Mouse (Mus musculus): Measurements from ENCODE around the gene Fry.

Fry gene

DNA sequence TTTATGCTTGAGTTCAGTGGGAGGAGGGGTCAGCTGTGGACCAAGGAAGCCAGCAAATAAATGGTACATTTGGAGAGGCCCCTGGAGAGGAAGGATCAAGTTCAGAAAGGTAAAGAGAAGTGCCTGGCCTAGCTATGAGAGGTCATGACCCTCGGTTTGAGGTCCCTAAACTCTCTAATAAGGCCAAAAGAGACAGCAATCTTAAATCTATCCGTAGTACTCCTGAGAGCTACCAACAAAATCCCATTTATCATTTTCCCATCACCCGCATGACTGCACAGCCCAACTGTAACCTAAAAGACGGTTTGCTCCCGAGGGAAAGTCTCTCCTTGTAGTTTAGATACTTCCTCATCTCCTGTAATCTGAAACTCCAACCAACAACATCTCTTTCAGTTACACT, 264.0 kb downstream of the Fry start:
- no peak for DNase-seq (ENCODE audit: extremely low read depth, low read depth, low spot score)

DNA sequence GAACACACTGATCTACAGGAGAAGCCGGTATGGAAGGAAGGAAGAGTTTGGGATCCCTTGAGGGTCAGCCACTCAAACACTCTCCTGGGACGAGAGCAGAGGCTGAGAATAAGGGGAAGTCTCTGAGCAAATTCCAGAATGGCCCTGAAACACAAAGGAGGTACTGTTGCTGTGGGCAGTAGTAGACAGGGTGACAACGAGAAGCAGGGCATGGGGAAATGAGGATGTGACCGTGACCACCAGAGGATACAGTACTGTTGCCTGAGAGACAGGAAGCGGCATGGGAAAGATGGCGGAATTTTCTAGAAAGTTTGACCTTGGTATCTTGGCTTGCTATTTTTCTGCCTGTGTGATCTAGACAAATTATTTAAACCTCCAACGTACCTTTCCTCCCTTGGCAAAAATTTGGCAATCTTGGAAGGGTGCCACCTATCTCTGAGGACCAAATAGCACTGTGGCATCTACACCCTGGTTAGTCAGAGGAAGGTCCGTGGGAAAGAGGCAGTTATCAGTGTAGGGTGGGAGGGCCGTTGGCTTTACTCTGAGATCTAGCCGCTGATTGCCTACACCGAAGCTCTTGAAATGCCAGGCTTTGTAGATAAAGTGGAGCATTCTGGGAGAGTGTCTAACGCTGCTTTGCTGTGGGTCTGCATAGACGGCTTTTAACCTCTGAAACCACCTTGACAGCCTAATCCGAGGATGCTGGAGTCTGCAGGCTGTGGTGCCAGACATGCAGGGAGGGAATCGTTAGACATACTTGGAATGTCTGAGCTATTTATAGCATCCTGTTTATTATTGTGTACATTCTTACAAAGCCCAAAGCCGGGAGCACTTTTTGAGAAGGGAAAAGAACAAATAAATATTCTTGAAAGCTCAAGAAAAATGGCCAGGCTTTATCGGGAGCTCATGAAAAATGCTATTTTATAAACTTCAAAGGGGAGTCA, 266.1 kb downstream of the Fry start:
- no peak for DNase-seq (ENCODE audit: extremely low read depth, low read depth, low spot score)

DNA sequence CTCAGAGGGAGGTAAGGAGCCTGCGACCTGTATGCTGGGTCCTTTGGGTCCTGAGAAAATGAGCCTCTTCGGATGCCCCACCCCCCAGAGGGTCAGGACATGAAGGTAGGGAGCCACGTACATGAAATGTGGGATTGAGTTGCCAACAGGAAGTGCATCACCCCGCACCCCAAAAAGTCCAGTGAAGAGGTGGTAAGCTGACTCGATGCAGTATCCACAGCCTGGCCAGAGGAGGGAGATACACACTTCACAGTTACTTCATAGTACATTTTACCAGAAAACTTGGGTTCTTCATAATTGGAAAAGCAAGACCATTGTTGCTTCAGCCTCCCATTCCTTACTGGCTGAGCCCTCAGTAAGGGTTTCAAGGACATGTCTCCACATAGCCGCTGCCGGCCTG, 266.8 kb downstream of the Fry start:
- no peak for DNase-seq (ENCODE audit: extremely low read depth, low read depth, low spot score)

DNA sequence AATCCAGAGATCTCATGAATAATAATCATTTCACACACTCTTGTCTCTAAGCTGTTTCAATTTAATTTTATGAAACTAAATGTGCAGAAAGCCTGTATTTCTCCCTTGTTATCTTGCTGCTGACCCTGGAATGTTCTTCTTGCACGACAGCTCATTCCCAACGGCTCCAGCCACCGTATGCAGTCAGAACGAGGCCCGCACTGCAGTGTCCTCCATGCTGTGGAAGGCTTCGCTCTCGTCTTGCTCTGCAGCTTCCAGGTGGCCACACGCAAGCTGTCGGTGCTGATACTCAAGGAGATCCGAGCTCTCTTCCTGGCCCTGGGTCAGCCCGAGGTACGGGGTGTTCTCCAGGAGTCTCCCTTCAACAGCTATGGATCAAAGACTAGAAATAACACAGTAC, 270.2 kb downstream of the Fry start:
- DNase-seq (ENCODE audit: extremely low read depth, low read depth, low spot score), result no peak

DNA sequence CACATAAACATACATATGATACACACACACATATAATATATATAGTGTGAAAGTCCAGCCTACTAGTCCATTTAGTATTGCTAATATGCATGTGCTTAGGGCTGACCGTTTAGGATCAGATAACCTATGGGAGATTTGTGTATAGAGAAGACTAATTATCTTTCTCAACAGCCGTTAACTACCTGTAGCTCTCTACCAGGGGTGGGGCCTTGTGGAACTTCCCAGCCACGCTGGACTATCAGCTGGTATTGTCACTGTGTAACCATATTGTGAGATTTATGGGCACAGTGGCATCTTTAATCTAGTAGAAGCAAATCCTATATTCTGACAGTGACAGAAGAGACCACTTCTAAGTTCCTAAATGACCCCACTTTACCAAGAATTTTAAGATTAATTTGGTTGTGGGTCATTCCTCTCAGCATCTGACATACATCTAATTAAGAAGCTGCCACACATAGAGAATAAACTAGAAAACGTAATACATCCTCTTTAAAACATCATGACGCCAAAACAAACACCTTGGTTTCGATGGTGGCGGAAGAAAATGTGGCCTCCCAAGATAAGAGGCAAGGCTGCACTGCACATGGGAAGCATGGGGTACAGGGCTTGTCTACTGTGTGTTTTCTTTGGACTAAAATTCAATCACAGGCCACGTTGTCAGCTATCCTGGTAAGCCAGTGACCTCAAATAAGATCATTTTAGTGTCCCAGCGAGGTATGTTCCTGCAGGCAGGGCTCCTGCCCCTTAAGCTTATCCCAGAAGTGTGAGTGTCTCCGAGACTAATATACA, 271.3 kb downstream of the Fry start:
- DNase-seq (ENCODE audit: extremely low read depth, low read depth, low spot score), result no peak

DNA sequence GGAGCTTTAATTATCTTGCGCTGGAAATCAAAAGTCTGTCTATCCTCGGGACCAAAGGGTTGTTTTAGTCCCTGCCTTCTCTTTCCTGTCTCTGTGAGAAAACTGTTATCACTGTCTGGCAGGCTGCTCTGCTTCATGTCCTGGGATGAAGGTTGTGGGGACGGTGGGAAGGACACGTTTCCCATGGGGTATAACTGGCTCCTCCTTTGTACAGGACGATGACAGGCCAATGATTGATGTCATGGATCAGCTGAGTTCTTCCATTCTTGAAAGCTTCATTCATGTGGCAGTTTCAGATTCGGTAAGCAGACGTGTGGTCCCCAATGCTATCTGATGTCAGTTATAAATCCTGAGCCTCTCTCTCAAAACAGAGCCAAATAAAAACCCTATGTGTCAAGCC, 272.0 kb downstream of the Fry start:
- DNase-seq (ENCODE audit: extremely low read depth, low read depth, low spot score), result no peak

DNA sequence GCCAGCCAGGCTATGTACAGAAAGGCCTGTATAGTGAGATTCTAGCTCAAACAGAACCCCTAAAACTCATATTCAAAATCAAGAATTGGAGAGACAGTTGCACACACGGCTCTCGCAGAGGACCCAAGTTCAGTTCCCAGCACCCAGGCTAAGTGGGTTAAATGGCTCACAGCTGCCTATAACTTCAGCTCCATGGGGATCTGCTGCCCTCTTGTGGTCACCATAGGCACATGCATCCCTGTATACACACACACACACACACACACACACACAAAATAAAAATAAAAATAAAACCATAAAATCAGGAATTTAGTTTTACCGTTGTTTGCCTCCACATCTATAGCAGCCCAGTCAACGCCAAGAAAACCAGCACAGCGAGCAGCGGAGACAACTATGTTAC, 276.2 kb downstream of the Fry start:
- DNase-seq (ENCODE audit: extremely low read depth, low read depth, low spot score), result no peak

DNA sequence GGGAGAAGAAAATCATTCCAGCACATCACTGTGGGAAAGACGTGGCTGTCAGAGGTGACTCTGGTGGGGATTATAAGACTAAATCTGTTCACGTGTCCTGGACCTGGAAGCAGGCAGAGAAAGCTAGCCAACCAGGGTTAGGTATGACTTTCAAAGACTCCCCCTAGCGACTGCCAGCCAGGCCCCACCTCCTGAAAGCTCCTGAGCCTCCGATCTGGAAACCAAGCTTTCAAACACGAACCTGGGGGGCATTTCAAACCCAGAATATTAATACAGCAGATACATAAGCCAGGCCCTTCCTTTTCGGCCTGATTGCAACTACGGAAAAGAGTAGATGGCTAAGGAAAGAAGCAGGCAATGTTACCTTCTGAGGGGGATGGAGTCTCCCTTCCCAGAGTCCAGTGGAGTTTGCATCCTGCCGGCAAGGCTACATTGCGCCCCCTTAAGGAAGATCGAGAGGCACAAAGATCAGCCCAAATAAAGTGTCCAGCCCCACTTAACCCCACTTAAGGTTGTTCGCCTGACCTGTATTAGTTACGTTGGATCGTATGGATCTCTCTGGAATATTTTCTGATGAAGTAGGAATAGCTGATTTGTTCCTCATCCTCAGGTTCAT, 284.5 kb downstream of the Fry start:
- DNase-seq (ENCODE audit: extremely low read depth, low read depth, low spot score), result no peak

DNA sequence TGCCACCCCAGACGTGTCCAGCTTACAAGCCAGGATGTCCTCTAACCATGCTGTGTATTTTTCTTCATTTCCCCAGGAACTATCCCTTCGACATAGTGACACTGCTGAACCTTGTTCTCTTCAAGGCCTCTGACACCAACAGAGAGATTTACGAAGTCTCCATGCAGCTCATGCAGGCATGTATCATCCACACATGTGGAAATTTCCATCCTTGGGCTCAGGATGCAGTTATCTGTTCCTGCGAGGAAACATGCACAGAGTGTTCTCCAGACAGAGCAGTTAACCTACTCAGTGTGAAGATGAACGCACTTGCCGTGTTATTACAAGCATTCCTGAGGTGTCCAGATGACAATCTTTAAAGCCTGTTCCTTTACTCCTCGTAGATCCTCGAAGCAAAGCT, 286.4 kb downstream of the Fry start:
- peak; percentile 19 for DNase-seq (ENCODE audit: extremely low read depth, low read depth, low spot score)

DNA sequence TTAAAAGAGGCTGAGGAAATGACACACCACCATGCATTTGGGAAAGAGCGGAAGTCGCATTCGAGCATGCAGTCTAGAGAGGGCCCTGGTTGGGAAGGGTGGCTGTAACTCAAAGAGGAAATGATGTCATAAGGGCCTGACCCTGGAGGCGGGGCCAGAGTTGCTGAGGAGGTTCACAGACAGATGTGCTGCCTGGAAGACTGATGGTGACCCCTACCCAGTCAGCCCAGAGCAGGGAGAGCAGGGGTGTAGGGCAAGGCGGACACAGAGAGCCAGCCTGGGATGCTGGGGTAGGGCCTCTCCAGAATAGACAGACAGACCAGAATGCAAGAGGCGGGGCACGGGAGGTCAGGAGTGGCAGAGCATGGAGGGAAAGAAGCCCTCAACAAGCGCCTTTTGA, 290.5 kb downstream of the Fry start:
- DNase-seq (ENCODE audit: extremely low read depth, low read depth, low spot score), result no peak

DNA sequence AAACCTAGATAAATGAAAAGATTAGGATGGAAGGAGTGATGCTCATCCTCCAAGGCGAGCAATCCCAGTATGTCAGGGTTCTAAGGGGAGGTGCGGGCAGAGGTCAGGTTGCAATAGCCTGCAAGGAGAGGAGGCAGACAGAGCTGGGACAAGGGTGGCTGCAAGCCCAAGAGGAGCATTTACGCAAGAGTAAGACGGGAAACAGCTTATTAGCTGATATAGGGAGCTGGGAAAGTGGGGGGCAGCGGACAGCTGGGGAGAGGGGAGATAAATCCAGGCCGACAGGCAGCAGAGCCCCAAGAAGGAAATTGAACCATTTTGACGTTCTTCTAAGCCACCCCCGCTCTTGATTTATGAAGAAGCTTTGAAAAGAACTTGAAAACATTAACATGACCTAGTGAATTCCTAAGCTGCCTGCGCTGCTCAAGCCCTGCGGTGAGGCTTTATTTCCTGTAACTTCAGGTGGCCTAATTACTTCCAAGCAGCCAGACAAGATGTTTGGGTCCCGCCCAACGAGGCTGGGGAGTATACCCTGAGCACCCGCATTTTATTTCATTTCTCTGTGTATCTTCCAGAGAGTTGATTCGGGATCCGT, 291.1 kb downstream of the Fry start:
- no peak for DNase-seq (ENCODE audit: extremely low read depth, low read depth, low spot score)

DNA sequence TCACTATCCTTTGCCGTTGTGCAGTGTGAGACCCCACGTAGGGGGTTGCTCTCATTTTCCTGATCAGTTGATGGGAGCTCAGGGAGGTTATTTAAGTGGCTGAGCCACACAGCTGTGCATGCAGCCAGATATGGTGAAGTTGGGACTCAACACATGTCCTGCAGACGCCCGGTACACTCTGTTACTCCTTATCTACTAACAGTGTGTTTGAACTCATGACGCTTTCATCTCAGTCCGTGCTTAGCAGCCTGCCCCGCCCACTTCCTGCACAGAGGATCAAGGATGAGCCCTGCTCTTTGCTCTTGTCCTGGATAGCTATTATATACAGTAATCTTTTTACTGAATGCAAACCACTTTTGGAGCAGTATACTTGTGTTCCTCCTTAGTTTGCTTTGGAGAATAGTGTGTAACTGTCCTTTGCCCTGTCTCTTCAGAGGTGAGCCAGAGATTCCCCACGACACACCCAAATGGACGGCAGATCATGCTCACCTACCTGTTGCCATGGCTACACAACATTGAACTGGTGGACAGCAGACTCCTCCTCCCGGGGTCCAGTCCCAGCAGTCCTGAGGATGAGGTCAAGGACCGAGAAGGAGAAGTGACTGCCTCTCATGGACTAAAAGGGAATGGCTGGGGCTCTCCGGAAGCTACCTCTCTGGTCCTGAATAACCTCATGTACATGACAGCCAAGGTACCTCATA, 294.5 kb downstream of the Fry start:
- DNase-seq (ENCODE audit: extremely low read depth, low read depth, low spot score), result no peak

DNA sequence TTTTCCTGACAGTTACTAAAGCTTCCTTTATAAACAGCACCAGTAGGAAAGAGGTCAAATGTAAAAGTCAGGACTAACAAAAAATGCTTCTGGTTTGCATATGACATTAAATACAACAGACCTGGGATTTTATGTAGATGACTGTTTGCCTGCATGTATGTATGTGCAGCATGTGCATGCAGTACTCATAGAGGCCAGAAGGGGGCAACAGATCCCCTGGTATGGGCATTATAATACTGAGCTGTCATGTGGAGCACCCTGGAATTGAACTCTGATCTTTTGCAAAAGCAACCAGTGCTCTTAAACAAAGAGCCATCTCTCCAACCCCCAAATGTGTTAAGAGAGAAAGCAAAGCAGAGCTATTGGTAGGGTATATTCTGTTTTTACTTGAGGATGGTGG, 296.4 kb downstream of the Fry start:
- no peak for DNase-seq (ENCODE audit: extremely low read depth, low read depth, low spot score)

DNA sequence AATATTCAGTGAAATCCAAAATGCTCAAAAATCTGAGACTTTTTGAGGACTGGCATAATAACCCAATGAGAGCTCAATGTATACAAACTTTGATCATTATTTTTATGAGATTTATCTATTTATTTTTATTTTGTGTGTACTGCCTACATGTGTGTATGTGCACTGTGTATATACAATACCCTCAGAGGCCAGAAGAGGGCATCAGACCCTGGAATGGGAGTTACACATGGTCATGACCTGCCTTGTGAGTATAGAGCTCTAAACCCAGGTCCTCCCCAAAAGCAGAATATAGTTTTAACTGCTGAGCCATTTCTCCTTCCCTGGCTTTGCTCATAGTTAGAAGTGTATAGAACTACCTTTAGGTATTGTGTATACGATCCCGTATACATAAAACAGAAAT, 298.8 kb downstream of the Fry start:
- no peak for DNase-seq (ENCODE audit: extremely low read depth, low read depth, low spot score)

DNA sequence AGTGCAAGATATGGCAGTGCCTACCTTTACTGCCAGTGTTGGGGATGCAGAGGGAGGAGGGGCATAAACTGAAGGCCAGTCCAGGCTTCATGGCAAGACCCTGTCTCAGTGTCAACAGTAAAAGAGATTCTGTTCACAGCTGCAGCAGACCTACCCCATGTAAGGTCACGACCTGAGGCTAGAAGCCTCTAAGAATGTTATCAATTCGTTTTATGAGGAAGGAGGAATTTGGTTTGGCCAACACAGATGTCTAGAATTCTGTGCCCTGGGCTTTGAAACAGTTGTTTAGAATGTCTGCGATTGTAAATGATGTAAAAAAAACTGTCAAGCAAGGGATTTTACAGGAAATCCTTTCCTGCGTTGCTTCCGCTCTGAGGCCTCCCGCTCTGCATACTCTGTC, 299.6 kb downstream of the Fry start:
- no peak for DNase-seq (ENCODE audit: extremely low read depth, low read depth, low spot score)

DNA sequence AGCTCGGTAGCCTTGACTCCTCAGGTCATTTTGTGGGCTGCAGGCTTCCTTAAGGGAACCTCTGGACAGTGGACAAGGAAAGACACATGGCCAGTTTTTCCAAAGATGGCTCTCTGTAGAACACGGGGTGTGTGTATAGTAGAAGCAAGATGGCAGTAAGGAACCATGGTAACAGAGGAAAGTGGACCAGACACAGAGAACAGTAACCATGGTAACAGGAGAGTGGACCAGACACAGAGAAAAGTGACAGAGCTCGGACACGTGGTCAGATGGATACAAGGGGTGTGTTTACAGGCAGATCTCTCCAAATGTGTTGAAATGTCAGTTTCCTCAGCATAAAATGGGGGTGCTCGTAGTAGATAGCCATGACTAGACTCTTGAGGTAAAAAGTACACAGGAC, 306.6 kb downstream of the Fry start:
- DNase-seq (ENCODE audit: extremely low read depth, low read depth, low spot score), result no peak

DNA sequence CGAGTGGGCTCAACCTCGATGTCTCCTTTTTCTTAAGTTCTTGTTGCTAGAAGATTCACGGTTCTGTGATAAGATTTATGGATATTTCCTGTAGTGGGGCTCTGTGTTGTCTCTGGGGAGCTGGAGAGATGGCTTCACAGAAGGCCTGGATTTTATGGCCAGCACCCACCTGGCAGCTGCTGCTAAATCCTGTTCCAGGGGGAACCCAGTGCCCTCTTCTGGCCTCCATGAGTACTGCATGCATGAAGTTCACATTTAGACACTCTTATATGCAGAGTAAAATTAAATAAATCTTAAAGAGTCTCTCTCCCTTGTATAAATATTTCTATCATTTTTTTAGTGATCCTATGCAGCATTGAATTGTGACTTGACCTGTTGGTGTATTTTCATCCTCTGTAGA, 308.1 kb downstream of the Fry start:
- DNase-seq (ENCODE audit: extremely low read depth, low read depth, low spot score), result no peak

DNA sequence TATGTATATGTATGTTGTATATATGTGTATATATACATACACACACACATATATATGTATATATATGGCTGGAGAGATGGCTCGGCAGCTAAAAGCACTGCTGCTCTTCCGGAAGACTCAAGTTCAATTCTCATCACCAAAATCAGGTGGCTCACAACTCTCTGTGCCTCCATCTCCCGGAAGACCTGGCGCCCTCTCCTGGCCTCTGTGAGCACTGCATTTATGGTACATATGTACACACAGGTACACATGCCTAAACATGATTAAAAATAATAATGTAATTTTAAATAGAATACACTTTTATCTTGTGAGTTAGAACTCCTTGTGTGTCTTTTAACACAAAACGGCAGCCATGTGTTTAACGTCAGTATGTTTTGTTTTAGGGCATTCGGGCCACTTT, 312.8 kb downstream of the Fry start:
- no peak for DNase-seq (ENCODE audit: extremely low read depth, low read depth, low spot score)

DNA sequence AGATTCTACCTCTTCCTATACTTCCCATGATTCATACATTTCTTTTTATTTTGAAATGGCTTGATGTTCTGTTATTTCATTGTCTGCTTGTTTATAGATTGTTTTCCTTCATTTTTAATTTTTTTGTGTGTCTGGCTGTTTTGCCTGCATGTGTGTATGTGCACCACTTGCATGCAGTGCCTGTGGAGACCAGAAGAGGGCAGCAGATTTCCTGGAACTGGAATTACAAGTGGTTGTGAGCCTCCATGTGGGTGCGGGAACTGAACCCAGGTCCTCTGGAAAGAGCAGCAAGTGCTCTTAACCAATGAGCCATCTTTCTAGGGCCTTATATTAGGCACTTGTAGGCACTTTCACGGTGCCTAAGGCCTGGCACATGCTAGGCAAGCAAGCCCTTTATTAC, 314.5 kb downstream of the Fry start:
- no peak for DNase-seq (ENCODE audit: extremely low read depth, low read depth, low spot score)

DNA sequence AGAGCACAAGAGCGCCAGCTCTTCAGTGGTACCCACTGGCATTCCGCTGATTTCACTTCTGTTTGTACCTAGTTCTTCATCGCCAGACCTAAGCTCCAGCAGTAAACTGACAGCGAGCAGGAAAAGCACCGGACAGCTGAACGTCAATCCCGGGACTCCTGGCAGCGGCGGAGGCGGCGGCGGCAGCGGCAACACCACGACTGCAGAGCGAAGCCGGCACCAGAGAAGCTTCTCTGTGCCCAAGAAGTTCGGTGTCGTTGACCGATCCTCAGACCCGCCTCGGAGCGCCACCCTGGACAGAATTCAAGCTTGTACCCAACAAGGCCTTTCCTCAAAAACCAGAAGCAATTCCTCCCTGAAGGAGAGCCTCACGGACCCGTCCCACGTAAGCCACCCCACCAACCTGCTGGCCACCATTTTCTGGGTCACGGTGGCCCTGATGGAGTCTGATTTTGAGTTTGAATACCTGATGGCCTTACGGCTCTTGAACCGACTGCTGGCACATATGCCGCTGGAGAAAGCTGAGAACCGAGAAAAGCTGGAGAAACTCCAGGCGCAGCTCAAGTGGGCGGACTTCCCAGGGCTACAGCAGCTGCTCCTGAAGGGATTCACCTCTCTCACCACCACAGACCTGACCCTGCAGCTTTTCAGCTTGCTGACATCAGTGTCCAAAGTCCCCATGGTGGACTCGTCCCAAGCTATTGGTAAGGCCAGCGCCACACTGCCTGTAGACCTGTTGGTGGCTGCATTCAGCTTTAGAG, 318.4 kb downstream of the Fry start:
- no peak for DNase-seq (ENCODE audit: extremely low read depth, low read depth, low spot score)
